Mouse (Mus musculus): Measurements from ENCODE around the gene Wars2.

DNA sequence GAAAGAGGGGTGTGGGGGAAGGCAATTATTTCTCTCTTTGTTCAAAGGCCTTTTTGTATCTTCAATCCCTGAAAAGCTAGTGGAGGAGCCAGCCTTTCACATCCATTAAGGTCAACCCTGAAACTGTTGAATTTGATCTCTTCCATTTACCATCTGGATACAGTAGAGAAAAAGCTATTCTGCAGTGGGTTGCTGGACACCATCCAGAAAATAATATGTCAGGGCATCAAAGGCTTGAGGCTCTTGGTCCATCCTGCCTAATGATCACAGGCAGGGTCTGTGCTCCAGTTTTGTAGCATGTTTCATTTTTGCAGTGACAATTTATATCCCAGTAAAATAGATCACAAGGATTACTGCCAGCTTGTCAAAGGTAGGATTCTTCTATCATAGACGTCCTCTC, 16.1 kb downstream of the Wars2 start:
- TF ChIP-seq MAFK (IDR thresholded peaks at IDR 0.05; ENCODE audit: insufficient read depth, low read depth, low read length) (no peak), HCFC1 (IDR thresholded peaks at IDR 0.05; ENCODE audit: borderline replicate concordance, insufficient read depth, low read length) (no peak), CHD2 (IDR thresholded peaks at IDR 0.05; ENCODE audit: low read depth, low read length) (no peak), ZC3H11A (IDR thresholded peaks at IDR 0.05; ENCODE audit: borderline replicate concordance, low read depth, low read length) (no peak), ZNF384 (IDR thresholded peaks at IDR 0.05; ENCODE audit: low read depth, low read length) (no peak)

Measured in ES-E14 (cell line).